Mouse (Mus musculus) 416B (cell line): ENCODE measurements around the gene Rdh7.

Experiments used
- DNase-seq: peaks from one replicate; pipeline ENCODE4 v3.0.0; 2011; ENCODE audit warnings: low read depth

Gene Rdh7

DNA sequence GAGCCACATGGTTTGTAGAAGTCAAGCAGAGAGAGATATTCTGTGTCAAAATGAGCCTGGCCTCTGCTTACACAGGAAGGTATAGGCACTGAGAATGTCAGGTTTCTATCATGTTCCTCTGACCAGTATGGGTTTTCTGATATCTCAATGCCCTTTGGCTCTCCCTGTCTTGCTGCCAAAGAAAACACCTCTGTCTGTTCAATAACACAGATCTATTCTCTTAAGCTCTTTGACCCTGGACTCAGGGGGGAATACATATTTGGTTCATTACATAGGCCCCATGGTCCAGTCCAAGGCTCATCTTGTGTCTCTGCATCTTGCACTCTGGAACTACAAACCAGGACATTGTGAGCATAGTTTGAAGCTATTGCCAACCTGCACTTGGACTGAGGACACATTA lies at the start of gene Rdh7:
Rdh7 (minus strand) TSS at position 213 of the 400 bp plus-strand sequence.
- DNase-seq: no peak

DNA sequence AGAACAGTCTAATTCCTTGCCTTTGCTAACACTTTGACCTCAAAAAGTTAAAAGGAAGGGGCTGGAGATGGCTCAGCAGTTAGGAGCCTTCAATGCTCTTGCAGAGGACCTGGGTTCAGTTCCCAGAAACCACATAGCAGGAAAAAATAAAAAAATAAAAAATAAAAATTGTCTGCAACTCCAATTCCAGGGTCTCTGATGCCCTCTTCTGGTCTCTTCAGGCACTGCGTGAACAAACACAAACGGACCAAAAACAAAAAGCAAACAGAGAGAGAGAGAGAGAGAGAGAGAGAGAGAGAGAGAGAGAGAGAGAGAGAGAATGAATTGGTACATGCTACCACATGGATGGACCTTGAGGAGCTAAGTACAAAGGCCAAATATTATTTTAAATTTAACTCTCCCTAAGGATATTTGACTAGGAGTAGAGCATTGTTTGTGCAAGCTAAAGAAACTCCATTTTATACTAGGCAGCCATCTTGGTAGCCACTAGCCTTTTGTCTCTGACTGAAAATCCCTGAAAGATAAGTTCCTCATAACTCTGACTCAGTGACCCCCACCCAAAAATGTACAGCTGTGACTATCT lies 48.9 kb upstream of the Rdh7 start:
- peak; percentile 80 for DNase-seq

DNA sequence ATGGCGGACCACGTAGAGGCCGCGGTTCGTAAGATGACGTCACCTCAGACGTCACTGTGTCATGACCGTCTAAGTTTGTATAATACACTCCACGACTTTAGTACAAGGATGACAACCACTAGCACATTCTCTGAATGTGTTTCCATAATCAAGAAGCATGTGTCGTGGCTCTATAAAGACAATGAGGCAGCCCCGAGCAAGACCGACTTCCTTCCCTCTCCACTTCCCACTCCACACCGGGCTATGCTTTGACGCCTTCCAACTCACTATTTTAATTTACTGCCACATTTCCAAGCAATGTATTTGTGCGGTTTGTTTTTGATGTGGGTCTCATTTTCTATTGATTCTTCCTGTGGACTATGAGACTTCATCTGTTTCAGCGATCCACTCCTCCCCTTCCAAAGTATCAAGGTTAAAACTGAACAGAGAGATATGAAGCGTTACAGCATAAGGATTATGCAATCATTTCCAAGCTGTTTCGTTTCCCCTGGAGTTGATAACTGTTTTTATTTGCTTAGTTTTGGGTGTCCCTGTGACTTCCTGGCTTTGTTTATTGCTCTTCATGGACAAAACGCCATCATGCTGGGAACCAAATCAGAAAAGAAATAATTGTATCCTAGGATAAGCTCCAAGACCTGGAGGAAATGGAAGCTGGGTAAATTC lies 48.3 kb upstream of the Rdh7 start:
- peak; percentile 50 for DNase-seq

DNA sequence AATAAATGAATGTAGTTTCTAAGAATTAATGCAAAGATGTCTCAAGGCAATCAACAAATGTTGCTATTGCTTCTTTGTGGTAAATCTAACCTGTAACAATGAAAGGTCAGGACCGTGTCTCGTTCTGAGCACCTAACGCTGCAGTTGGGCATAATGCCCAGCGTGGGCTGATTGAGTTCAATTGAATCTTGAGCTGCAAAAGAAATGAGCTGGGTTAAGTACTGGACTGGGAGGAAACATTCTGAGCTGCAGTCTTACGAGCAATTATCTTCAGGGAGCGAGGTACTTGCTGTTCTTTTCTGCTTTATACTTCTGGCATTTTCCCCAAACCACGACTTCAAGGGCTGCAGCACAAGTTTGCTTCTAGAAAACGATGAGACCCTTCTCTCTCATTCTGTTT lies 47.7 kb upstream of the Rdh7 start:
- DNase-seq: no peak

DNA sequence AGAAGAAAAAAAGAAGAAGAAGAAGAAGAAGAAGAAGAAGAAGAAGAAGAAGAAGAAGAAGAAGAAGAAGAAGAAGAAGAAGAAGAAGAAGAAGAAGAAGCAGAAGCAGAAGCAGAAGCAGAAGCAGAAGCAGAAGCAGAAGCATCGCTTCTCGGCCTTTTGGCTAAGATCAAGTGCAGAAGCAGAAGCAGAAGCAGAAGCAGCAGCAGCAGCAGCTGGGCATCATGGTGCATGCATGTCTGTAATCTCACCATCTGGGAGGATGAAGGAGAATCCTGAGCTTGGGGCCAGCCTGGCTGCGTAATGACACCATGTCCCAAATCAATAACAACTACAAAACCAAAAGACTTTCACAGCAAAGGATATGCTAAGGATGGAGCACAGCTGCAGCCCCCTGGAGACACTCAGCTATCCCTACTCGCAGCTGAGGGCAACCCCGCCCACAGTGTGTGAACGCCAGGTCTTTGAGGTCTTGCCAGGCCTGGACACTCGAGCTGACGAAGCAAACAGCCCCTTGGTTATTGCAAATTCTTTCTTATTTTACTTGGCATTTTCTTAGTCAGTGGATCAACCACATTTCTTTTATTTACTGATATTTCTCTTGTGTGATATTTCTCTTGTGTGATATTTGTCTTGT lies 43.8 kb upstream of the Rdh7 start:
- no peak for DNase-seq

DNA sequence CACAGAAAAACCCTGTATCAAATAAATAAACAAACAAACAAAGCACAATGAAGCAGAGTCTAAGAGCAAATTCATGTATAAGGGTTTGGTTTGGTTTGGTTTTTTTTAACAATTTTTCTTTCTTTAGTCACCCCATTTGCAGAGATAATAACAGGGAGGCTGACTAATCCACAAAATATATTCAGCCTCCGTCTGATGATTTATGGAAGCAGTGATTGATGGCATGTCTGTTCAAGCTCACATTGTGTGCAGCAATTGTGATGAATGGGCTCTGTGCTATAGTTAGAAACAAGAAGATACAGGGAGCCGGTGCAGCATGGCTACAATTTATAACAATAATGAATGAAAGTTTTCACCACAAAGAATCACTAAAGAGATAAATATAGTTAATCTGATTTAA lies 39.1 kb upstream of the Rdh7 start:
- no peak for DNase-seq

DNA sequence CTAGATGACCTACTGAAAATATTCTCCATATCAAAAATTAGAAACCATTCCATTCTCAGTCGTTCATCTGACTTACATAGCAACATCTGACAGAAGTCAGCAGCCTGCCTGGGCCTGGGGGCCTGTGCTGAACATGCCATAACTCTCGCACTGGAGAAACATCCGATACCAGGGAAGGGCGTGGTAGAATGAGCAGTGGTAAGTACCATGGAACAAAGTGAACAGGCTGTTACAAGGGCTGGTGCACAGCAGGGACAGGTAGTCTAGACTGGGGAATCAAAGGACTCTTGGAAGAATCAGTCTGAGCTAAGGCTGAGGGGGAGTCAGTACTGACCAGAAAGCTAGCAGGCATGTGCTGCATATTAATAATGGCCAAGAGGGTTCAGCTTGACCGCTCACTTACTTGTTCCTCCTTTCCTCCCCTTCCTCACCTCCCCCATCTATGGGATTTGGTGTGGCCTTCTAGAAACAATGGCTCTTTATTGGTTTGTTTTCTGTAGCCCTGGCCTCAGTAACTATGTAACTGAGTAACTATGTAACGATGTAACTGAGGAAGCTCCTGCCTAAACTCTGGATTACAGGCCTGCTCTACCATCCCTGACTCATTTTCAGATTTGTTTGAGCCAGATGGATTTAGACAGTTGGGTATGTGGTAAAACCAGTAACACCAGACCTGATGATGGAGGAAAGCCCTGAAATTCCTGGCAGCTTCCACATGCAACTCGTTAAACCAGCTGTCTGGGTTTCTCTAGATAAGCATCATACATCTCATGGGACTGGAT lies 36.2 kb upstream of the Rdh7 start:
- DNase-seq: no peak

DNA sequence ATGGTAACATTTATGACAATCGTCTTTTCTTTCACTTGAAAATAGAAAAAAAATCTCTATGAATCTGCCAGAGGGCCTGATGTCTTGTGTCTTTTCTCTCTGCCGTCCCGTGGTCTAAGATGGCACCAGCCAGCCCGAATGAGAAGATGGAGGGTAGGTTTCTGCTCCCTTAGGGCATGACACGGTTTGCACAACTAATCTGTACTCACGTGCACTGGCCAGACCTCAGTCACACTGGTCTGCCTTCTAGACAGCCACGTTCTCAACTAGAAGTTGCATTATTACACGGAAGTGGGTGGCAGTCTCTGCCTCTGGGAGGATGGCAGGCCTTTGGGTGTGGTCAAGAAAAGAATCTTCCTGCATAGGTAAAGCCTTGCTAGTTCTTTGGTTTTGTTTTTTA lies 34.4 kb upstream of the Rdh7 start:
- no peak for DNase-seq

DNA sequence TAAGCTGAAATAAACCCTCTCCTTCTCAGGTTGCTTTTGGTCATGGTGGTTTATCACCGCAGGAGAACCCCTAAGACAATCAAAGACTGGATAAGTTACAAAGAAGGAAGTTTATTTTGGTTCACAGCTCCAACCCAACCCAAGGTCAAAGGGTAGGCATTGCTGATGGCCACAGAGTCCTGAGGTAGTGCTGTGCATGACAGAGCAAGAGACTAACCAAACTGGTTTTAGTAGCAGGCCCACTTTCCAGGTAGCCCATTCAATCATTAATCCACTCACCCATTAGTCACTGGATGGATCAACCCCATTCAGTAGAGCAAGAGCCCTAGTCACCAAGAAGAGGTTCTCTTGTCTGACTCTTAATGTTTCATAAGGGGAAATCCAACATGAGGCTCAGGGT lies 33.6 kb upstream of the Rdh7 start:
- no peak for DNase-seq

DNA sequence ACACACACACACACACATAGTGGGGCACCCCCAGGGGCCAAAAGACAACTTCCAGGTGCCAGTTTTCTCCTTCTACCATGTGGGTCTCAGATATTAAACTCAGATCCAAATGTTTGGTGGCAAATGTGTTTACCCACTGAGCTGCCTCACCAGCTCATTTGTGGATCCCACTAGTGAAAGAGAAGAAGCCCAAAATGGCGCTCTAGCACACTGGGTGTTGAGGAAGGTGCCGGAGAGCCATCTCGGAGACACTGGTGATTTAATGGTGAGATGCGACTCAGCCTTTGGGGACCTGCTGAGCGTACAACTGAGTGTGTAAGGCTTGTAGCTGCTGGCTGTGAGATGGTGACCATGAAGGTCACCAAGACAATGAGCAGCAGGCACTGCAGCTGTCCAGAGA lies 29.0 kb upstream of the Rdh7 start:
- DNase-seq: no peak

DNA sequence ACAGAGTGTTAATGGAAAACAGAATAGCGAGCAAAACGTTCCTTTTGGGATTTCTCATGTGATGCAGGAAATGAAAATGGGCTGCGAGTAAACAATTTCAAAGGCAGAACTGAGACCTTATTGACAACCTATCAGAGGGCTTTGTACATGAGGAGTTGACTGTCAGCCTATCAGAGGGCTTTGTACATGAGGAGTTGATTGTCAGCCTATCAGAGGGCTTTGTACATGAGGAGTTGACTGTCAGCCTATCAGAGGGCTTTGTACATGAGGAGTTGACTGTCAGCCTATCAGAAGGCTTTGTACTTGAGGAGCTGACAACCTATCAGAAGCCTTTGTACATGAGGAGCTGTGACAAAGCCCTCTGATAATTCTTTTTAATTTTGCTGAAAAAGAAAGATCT lies 28.6 kb upstream of the Rdh7 start:
- peak; percentile 14 for DNase-seq

DNA sequence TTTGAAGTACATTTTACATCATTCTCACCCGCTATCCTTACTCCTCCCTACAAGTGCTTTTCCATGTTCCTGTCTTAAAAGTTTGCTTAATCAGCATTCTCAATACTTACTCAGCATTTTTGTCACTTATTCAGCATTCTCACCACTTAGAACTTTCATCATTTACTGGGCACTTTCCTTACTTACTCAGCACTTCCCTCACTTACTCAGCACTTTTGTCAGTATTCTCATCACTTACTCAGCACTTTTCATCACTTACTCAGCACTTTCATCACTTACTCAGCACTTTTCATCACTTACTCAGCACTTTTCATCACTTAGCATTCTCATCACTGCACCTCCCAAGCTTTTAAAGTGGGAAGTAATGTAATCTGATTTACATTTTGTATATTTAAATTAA lies 27.0 kb upstream of the Rdh7 start:
- peak; percentile 7 for DNase-seq

DNA sequence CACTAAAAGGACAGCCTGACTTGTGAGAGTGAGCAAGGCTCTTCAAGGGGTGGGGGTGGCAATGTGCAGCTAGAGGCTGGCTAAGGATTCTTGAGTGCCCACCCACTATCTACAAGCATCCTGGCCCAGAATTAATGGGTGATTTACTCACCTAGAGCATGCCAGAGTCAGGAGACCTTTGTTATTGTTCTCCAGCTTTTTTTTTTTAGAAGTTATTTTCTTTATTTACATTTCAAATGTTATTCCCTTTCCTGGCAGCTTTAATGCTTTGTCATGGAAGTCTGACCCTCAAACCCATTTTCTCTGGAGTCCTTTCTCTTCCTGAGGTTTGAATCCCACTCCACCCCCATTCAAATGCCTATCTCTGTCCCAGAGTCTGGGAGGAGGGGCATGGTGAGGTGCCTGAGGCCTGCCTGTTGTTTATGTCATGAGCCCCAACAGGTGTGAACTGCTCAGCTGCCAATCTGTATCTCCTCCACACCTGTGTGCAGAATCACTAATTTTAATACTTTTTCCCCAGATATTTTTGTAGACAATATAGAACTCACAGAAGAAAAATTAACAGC lies 18.9 kb upstream of the Rdh7 start:
- DNase-seq: no peak

DNA sequence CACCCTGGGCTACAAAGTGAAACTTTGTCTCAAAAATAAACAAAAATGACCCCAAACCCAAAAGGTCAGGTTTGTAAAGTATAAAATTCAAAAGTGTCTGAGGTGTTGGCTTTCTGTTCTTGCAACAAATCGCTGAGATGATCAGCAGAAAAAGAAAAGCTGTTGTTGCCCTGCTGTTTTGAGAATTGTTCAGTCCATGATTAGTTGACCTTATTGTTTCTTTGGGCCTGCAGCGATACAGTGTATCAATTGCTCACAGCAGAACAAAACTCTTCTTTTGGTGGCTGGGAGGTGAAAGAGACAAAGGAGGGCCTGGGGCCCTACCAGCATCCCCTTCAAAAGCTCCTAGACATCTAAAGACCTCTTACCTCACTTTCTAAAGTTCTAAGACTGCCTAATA lies 17.5 kb upstream of the Rdh7 start:
- DNase-seq: no peak

DNA sequence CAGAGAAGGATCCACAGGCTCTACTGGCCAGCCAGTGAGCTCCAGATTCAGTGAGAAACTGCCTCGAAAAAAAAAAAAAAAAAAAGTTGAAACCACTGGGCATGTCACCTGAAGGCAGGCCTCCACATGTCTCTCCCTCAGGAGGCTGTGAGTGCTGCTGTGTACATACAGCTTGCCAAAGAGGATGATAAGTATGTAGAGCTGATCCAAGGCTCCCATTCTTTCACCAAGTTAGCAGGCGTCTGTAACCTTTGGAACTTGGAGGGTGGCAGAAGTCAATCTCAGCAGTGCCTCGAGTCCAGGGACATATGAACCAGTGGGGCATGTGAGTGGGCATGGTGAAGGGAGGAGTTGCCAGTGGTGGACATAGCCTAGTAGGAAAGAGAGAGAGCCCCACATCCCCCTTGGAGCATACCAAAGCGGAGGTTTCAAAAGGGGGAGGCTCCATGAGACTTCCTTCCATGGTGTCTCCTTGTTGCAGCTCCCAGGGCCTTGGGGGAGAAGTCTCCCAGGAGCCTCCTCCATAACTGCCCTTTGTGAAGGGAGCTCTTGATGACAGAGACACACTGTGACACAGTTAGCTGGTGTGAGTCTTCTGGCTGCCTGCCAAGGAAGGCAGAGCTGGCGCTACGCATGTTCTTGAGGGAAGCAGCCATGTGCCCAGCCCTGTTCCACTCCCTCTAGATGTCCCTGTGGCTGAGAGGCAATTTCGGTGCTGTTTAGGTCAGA lies 16.3 kb upstream of the Rdh7 start:
- peak; percentile 21 for DNase-seq

DNA sequence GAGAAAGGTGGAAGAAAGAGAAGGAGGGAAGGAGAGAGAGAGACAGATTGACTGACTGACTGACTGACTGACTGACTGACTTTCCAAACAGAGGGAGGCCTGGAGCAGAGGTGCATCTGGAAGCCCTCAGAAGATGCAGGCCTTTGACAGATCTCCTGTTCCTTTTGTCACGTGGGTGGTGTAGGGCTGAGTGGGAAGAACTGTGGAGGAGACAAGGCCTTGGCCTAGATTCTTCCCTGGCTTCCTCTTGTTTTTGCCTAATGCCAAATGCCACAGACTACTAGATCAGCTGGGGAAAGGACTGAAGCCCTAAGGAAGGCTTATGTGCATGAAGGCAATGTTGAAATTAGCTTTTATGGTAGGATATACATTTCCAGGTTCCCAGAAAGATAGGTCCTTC lies 14.5 kb upstream of the Rdh7 start:
- DNase-seq: no peak

DNA sequence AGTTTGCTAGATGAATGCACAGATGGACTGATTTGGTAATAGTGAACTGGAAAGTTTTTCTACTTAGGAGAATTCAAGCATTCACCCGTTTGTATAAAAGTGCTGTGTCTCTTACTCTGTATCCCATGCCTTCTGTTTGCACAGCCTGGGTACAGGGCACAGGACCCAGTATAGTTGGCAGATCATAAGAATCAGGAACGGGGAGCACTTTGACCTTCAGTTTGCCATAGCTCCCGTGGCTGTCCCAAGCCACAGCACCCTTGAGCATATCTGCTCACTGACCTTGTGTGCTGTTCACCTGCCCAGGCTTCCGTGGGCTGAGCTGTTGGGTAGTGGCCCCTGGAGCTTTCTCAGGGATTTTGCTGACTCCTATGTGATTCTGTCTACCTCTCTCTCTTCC lies 13.1 kb upstream of the Rdh7 start:
- no peak for DNase-seq

DNA sequence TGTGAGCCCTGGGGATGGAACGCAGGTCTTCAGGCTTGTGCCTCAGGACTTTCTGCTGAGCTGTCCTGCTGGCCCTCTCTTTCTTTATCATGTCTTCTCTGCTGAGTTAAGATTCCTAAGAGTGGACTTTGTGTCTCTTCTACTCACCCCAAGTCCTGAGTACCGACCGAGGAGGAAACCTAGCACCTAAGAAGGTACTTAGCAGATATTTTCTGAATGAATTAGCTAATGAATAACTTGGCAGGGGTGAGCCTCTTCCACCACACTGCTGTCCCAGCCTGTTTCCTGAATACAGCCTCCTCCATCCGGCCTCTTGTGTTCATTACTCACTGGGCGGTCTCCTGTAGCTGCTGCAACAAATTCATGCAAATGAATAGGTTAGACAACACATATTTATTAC lies 11.2 kb upstream of the Rdh7 start:
- DNase-seq: no peak

DNA sequence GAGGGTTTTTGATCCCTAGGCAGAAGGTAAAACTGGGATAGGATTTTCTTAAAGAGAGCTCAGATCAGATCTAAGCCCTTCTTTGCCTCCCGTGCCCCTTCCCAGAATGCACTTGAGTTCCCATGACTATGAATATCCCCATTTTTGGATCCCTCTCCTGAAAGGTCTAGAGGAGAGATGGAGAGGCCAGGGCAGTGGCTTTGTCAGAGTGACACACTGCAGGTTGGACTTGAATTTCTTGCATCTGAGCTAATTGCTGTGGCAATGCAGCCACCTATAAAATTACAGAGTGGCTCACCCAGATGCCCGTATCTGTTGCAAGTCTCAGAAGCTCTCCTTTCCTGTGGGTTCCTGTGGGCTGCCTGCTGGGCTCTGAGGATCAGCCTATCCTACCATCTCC lies 9.6 kb upstream of the Rdh7 start, which contains the start of gene Sdr9c7:
Sdr9c7 (plus strand) TSS at position 301 of the 400 bp plus-strand sequence.
- DNase-seq: no peak

DNA sequence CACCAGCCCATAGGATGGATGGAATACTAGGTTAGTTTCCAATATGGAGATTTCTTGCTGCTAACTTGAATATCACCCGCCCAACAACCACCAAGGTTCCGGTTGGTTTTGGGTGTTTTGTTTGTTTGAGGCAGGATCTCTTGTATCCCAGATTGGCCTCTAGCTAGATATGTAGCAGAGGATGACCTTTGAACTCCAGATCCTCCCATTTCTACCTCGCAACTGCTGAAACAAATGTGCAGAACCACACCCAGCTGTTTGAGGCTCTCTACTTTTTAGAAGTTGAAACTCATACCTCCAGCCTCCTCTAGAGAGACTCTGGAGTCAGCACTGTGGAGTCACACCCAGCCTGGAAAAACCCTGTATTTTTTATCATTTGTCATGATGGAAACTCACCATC lies 8.9 kb upstream of the Rdh7 start:
- no peak for DNase-seq

DNA sequence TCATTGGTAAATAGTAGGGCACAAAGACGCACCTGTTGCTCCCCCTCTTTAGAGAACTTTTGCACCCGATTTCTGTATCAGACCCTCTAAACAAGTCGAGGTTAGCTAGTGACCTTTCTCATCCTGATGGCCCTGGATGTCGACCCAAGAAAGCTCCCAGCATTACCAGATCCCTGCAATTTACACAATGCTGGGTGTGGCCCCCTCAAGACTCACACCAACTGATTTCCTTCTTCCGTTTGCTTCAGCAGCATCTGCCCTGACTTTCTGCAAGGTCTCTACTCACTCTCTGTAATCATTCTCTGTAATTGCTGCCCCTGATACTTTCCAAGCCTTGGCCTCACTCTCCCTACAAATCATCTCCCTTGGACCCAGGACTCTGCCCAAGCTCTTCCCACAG lies 8.1 kb upstream of the Rdh7 start:
- DNase-seq: no peak
